Mouse (Mus musculus) 3134 (cell line): ENCODE measurements at regions not wholly inside any gene's neighbourhood (a gene's known extent, or its start where the extent isn't known, plus 50 kb on each side); places are given as distances from the start of the nearest gene placed in this dataset.

Experiments used
- DNase-seq: peaks from one replicate; pipeline ENCODE4 v3.0.0-alpha.2; 2011; ENCODE audit warnings: low spot score; ENCODE audit not compliant: insufficient read length; ENCODE audit errors: extremely low read depth

DNA sequence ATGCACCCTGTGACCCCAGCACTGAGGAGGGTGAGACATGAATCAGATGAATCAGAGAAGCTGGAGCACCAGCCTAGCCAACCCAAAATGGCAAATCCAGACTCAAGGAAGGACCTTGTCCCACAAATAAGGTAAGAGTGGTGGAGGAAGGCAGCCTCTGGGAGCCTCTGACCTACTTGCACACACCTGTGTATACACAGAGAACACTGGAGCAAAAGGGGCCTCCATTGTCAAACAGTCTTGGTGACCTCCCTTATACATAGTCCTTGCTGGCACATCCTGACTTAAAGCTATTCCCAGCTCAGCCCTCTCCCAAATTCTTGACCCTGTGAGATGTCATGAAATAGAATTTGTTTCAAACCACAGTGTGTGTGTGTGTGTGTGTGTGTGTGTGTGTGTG is 57.1 kb downstream of the Inhbb start:
- no peak for DNase-seq

DNA sequence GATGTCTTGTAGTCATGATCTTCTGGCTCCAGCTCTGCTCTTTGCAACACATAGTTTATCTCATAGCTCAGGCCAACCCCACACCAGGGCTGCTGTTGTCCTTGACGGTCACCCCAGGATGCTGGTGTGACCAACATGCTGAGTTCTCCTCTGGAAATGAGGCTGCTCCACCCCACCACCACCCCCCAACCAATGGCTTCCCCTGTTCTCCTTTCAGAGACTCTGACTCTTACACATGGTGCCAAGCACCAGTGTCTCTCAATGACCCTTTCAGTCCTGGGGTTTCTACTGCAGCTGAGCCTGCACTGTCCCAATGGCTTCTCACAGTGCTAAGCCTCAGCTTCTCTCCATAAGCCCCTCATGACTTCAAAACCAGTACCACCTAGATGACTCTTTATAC is 64.0 kb downstream of the Inhbb start:
- no peak for DNase-seq

DNA sequence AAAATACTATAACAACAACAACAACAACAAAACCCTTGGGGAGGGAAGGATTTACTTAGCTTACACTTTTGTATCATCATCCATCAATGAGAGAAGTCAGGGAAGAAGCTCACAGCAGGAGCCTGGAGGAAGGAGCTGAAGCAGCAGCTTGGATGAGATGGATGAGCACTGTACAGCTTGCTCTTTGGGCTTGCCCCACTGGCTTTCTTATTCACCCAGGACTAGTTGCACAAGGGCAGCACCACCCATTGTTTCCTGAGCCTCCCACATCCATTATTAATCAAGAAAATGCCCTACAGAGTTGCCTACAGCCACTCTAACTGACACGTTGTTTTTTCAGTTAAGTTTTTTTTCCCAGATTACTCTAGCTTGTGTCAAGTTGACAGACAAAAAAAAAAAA is 65.1 kb downstream of the Inhbb start:
- DNase-seq = no peak

DNA sequence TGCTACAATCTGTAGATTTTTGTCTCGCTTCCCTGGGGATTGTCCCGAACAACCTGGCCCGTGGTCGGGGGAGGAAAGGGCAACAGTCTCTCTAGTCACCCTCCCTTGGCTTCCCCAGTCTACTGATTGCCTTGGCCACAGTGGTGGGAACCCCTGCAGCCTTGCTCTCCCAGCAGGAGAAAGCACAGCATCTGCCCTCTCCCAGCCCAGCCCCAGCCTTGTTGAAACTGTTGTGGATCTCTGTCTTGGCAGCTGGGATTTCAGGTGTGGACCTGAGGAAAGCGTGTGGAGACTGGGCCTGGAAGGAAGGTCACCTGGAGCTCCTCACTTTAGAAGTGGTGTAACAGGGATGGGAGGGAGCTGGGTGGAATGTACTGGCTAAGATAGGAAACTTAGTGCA is 66.6 kb downstream of the Inhbb start:
- DNase-seq = no peak

DNA sequence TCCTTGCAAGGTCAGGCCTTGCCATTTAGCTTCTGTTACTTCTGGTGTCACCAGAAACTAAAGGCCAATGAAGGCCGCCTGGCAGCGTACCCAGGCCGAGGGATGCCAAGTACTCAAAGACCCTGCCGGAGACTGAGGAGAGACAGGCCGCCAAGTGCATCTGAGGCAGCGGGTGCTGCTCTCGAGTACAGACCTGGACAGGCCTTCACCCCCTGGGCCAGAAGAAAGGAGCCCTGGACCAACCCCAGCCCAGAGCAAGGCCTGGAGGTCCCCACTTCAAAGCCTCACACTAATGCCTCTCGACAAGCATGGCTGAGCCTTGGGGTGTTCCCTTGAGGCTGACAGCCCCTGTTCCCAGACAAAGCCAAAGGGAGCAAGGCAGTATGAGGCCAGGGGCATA is 70.5 kb downstream of the Inhbb start:
- no peak for DNase-seq

DNA sequence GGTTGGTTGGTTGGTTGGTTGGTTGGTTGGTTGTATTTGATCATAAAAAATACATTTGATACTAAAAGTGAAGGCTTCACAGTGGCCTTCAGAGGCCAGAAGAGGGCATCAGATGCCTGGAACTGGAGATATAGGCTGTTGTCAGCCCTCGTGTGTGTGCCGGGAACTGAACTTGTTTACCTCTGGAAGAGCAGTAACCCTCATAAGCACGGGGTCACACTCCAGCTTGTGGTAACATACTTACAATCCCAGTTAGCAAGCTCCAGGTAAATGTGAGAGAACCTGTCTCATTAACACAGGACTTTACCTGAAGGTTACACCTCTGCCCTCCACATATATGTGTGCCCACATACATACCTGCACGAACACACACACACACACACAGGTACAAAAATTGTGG is 71.2 kb downstream of the Inhbb start:
- no peak for DNase-seq

DNA sequence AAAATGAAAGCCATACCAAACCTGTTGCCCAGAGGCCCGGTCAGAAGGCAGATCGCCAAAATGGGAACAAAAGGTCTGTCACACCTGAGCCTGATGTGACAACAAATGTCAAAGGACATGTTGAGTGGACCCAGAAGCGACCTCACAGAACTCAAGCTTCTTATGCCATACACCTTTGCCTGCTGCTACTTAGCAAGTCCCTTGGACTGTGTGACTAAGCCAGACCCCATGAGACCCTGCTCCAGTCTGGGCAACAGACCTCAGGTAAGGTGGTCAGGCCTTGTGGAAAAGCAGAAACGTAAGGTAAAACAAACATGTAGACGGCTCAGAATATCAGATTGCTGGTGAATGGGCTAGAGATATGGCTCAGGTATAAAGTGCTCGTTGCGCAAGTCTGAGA is 71.8 kb downstream of the Inhbb start:
- no peak for DNase-seq

DNA sequence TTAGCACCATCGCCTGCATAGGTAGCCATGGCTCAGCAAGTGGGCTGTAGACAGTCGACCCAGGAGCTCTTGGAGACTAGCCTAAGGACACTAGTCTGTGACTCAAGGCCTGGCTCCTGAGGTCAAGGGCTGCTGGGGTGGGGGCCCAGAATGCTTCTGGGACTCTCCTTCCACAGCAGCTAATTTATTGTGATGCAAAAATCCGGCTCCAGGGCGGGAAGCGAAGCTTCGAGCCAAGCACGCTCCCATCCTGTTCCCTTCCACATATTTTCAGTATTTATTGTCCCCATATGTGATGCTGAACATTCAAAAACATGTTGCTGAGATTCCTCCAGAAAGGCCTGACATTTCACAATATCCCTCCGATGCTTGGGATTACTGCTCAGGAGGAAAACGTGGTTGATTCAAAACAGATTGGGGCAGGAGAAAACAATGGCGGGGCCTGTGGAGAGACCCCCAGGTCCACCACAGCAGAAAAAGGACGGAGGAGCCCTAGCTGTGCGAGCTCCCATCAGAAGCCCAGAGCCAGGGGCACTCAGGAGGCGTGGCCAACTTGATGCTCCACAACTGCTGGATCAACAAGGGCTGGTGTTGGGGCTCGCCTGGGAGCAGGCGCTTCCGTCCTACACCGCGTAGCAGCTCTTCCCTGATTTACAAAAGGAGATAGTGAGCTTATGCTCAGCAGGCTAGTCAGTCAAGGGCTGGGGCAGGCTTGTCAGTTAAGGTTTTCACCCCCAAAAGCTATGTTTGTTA is 73.4 kb downstream of the Inhbb start:
- DNase-seq = no peak

DNA sequence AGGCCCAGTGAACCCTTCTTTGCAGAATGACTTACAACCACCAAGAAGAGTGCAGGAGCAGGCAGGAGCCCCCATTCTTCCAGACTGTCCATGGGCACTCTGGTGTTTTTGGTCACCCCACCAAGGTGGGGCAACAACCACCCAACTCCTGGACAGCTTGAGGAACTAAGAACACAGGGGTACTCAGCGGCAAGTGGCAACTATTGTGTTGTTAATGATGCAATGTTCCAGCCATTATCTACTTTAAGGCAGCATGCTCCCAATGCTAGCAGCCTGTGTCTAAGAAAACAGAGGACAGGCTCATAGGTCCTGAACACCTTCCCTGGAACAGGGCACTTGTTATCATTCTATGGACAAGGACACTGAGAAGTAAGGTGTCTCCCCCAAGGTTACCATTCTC is 74.3 kb downstream of the Inhbb start:
- DNase-seq = no peak

DNA sequence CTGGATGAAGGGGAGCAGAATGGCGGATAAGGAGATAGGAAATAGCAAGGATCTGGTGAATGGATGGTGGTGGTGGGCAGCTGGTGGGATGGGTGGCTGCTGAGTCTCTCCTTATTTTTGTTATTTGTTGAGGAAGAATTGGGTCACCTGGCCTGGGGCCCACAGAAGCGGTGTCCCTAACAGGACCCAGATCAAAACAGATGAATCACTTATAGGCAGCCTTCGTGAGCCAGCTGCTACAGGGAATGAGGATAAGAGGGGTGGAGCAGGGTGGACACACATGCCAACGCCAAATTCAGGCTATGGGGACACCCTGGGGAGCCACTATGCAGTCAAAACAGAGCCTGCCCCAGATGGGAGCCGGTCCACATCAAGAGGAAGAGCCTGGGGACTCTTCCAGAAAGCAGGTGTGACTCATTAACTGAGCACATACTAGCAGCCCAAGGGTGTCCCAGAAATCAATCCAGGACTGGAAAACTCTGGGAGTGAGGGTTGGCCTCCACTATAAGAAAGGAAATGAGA is 75.4 kb downstream of the Inhbb start:
- peak; percentile 58 for DNase-seq

DNA sequence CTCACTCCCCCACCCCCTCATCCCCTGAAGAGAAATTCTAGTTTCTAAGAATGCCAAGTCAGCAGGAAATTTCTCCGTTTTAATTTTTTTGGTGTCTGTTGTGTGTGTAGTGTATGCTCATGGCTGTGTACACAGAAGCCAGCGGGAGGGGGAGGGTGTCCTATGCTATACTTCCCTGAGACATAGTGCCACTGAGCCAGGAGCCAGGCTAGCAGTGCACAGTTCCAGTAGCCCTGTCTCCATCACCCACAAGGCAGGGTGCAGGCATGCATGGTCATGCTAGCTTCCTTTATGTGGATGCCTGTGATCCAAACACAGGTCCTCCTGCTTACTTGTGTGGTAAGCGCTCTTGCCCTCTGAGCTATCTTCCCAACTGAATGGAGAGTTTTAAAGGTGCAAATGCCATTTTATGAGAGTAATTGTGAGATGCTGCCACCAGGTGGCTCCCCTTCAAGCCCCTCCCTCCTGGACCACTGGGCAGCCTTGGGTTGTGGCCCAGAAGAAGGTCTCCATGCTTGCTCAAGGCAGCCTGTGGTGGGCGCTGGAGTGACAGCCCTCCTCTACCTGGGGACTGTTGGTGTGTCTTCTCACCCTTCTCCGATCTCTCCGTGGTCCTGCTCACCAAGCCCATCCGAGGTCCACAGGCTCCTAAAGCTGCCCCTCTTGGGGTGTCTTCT is 76.8 kb downstream of the Inhbb start:
- DNase-seq = no peak

DNA sequence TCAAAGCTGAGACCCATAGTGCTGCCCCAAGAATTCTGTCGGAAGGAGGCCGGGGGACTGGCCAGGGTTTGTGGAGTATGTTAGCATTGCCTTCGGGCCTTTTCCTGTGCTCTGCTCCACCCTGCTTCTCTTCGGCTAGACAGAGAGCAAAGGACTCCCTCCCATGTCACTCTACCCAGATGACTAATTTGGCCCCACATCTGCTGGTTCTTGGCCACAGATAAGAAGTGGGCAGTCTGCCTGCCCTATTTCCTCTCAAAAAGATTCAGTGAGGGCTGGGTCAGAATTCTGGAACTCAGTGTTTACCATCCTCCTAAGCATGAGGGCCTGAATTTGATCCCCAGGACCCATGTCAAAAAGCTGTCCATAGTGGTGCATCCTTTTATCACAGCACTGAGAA is 78.0 kb downstream of the Inhbb start:
- peak; percentile 51 for DNase-seq

DNA sequence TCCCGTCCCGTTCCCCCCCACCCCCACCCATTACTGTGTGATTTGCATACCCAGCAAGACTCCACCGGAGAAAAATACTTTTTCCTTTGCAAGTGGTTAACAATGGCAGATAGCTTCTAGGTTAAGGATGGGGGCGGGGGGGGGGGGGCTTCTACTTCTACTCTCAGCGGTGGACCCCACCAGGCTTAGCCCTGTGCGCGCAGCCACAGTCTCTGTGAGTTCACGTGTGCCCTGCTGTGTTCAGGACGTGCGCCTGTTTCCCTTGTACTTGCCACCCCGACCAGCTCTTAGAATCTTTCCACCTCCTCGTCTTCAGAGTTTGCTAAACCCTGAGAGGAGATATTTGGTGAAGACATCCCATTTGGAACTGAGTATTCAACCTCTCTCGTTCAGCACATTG is 86.9 kb downstream of the Inhbb start:
- no peak for DNase-seq

DNA sequence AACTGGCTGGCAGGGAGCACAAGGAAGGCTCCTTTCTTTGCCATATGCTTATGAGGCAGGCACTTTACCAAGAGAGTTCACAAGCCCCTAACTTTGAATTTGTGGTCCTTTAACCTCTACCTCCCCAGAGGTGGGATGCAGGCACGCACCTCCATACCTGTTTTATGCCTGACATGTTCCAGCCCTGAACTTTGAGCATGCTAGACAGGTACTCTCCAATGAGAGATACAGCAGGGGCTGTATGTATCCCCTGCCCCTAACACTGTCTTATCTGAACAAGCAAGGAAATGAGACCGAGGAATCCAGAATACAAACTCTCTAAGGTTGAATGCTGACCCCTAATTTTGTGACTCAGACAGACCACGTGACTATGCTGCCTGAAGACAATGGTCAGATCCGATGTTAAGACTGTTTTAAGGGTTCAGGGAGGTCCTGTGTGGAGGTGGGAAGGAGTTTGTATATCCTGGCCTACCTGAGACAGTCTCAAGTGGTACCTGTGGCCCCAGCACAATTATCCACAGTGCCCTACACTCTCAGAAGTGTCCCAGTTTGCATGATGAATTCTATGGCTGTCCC is 91.2 kb downstream of the Inhbb start:
- DNase-seq = no peak

DNA sequence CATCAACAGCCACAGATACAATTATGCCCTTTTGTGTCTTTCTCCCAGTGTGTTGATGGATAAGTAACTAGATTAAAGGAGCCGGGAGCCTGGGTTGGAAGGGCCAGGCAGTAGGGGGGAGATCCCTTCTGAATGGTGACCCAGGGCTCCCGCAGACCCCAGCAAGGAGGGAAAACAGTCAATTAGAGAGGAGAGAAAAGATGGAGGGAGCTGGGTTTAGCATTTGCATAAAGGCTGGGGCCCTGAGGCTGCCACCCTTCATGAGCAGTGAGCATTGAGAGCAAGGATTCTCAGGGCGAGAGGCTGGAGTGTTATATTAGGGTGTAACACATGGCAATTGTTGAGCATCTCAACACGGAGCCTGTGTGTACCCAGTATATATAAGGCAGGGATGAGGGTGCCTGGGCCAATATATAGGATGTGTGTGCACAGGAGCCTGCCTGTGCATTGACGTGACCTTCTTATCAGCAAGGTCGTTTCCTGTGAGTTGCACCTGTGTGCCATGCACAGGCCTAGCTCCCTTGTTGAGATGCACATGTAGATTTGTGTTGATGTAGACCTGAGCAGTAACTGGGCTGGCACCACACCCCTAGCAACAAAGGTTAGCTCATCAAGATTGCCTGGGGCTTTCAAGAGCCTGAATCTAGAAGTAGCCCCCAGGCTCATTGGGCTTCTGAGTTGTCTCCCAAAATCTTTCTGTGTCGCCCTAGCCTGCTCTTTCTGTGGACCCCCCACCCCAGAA is 92.2 kb downstream of the Inhbb start:
- DNase-seq = no peak

DNA sequence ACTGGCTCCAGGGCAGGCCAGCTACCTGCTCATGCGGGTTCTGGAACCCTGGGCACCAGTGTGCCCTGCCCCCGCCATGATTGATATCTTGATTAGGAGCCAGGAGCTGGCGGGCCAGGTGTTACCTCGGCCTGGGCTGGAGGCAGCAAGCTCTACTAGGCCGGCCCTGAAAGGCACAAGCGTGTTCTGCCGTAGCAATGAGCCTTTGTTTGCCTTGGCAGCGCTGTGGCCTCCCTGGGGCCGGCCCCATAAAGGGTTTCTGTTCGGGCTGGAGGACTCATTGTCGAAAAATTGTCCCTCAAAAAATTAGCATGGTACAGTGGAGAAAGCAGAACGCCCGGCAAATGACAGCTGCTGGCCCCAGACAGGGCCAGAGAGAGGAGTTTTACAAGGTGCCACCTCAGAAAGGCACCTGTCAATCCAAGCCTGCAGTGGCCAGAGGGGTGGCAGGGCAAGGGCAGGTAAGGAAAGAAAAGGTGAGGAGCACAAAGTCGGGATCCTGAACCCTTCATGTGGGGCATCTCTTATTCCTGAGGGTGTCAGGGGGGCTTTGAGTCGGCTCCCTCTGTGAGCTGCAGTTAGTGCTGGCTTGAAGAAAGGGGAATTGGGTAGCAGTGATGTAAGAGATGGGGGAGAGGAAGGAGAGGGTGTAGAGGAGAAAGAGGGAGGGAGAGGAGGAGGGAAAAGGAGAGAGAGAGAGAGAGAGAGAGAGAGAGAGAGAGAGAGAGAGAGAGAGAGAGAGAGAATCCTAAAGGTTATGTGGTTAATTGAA is 92.9 kb downstream of the Inhbb start:
- DNase-seq = peak; percentile 69

DNA sequence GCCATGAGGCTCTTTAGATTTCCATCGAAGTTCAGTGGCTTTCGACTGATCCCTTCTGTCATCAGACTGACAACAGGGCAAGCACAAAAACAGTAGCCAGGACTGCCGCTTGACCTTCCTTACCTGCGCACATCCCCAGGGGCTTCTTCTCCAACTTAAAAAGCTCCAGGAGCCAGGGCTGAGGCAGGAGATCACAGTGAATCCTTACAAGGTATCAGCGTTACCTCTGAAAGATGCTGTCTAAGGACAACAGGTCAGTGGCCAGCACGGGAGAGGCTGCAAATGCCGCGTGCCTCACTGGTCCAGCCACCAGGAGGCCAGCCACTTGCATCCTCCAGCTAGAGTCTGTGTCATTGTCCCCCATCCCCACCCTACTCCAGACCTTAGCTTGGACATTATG is 97.5 kb downstream of the Inhbb start:
- no peak for DNase-seq

DNA sequence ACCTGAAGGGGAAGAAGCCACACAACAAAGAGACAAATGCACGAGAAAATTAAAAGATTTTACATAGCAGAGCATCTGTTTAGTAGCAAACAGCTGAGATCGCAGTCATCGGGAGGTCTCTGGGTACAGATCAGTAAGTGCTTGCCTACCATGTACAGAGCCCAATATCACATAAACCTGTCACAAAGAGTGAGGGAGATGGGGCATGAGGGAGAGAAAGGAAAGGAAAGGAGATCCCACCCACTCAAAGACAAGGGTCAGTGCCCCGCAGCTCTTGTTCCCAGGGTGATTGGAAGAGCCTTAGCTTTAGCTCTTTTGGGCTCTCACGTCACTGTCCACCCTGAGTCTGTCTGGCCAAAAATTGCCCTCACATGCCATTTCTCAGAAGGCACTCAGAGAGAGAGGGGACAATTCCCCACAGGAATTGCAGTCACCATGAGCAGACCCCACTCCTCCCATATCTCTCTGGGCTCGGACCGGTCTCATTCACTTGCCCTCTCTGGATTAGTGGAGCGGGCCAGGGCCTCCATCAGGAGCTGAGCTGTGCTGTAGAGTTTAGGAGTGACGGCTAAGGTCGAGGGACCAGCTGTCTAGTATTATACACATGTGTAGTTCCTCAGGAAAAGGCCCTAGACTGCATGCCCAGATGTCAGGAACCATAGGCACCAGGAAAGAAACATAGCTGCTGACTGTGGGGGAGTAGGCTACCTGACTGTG is 99.6 kb downstream of the Inhbb start:
- no peak for DNase-seq

DNA sequence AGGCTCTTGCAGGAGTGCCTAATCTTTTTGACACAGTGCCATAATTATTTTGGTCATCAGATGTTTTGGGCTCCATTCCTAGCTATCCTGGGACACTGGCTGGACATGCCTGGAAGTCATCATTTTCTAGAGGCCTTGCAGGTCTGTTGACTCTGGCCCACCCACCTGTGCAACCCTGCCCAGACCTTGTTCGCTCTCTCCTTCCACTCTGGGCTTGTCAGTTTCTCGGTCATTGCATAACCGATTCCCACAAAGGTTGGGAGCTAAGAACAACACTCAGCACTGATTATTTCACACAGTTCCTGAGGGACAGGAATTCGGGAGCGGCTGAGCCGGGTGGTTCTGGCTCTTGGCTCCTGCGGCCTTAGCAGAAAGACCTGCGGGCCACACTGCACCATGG is 100.2 kb downstream of the Inhbb start:
- DNase-seq = no peak

DNA sequence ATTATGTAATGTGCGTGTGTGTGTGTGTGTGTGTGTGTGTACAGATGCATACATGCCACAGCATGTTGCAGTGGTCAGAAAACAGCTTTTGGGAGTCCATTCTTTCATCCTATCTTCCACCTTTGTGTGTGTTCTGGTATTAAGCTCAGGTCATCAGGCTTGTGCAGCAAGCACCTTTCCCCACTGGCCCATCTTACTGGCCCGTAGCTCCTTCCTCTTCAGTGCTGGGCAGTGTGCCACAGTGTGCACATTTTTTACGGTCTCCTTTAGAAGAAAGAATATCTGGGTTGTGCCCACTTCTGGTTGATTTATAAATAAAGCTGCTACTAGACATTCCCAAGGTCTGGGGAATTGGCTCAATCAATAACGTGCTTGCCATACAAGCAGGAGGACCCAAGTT is 105.0 kb downstream of the Inhbb start:
- DNase-seq = no peak
